Mouse (Mus musculus): ENCODE data around the gene M6pr. TPM values are rescaled to one million over a fixed set of nuclear protein-coding genes. Genes with fewer than 3 reads are reported as not detected.
"Not testable (repeated sequence)": the region's sequence is repeated elsewhere in the genome, so short reads cannot be mapped to it uniquely, and the experiment has no call there.

M6pr gene
- total RNA-seq, 1 experiment from 2014 or later: 328 TPM

GRCm38 (mm10) chr6:122339648-122340341, 31.3 kb downstream of the M6pr start:
- peak; percentile 50 for ATAC-seq (replicated peaks; ENCODE audit: low read depth, poor library complexity, severe bottlenecking)

GRCm38 (mm10) chr6:122340349-122341000, 32.0 kb downstream of the M6pr start, which contains the start of gene Phc1:
Gene Phc1, minus strand, starts transcription at chr6:122340561.
- peak; percentile 36 for ATAC-seq (replicated peaks; ENCODE audit: low read depth, poor library complexity, severe bottlenecking)

GRCm38 (mm10) chr6:122341038-122341810, 32.7 kb downstream of the M6pr start:
- no peak for ATAC-seq (replicated peaks; ENCODE audit: low read depth, poor library complexity, severe bottlenecking)

GRCm38 (mm10) chr6:122342125-122342524, 33.6 kb downstream of the M6pr start:
- no peak for ATAC-seq (replicated peaks; ENCODE audit: low read depth, poor library complexity, severe bottlenecking)

- ATAC-seq (replicated peaks; ENCODE audit: low read depth, poor library complexity, severe bottlenecking): peak; percentile 70
These were observed 35.2 kb downstream of the M6pr start for GRCm38 (mm10) chr6:122343719-122344118.

GRCm38 (mm10) chr6:122344386-122345116, 36.0 kb downstream of the M6pr start:
- no peak for ATAC-seq (replicated peaks; ENCODE audit: low read depth, poor library complexity, severe bottlenecking)

GRCm38 (mm10) chr6:122345731-122346130, 37.2 kb downstream of the M6pr start:
- no peak for ATAC-seq (replicated peaks; ENCODE audit: low read depth, poor library complexity, severe bottlenecking)

GRCm38 (mm10) chr6:122346399-122346798, 37.9 kb downstream of the M6pr start:
- ATAC-seq (replicated peaks; ENCODE audit: low read depth, poor library complexity, severe bottlenecking): no peak

- ATAC-seq (replicated peaks; ENCODE audit: low read depth, poor library complexity, severe bottlenecking): not testable (repeated sequence)
These were observed 38.8 kb downstream of the M6pr start for GRCm38 (mm10) chr6:122347326-122347725.

GRCm38 (mm10) chr6:122355909-122356308, 47.4 kb downstream of the M6pr start:
- peak; percentile 45; the same call in 1 of the 2 replicates for ATAC-seq (replicated peaks; ENCODE audit: low read depth, poor library complexity, severe bottlenecking)

- ATAC-seq (replicated peaks; ENCODE audit: low read depth, poor library complexity, severe bottlenecking): no peak
These were observed 48.6 kb downstream of the M6pr start for GRCm38 (mm10) chr6:122357089-122357488.

GRCm38 (mm10) chr6:122365706-122366105, 57.2 kb downstream of the M6pr start:
- no peak for ATAC-seq (replicated peaks; ENCODE audit: low read depth, poor library complexity, severe bottlenecking)

GRCm38 (mm10) chr6:122366287-122366686, 57.8 kb downstream of the M6pr start:
- ATAC-seq (replicated peaks; ENCODE audit: low read depth, poor library complexity, severe bottlenecking): no peak

- no peak for ATAC-seq (replicated peaks; ENCODE audit: low read depth, poor library complexity, severe bottlenecking)
These were observed 58.5 kb downstream of the M6pr start for GRCm38 (mm10) chr6:122366976-122367375.

Other genes with a start within 250 kb of the M6pr start
- gene Klrg1, start 25.8 kb upstream of the M6pr start, total RNA-seq (2017): not detected in 2 replicates
- gene Phc1, start 31.8 kb downstream of the M6pr start, total RNA-seq (2017): 8.9 and 13.0 TPM in 2 replicates
- gene Rimklb, start 190.0 kb downstream of the M6pr start, total RNA-seq (2017): not detected in 2 replicates
- not detected in 2 replicates for gene Mfap5, start 197.1 kb downstream of the M6pr start, total RNA-seq (2017)
- not detected in 2 replicates for gene Aicda, start 245.1 kb downstream of the M6pr start, total RNA-seq (2017)